Mouse (Mus musculus) stomach, postnatal 0 days (tissue): Measurements from ENCODE around the gene Pmf1.

Experiments used
- CTCF ChIP-seq: IDR thresholded peaks from 2 replicates; pipeline ENCODE4 v1.5.1; 2016; ENCODE audit warnings: antibody characterized with exemption, low read depth, mild to moderate bottlenecking, moderate library complexity
- EP300 ChIP-seq: optimal IDR thresholded peaks from 2 replicates; pipeline ENCODE3; 2016; ENCODE audit warnings: antibody characterized with exemption

DNA sequence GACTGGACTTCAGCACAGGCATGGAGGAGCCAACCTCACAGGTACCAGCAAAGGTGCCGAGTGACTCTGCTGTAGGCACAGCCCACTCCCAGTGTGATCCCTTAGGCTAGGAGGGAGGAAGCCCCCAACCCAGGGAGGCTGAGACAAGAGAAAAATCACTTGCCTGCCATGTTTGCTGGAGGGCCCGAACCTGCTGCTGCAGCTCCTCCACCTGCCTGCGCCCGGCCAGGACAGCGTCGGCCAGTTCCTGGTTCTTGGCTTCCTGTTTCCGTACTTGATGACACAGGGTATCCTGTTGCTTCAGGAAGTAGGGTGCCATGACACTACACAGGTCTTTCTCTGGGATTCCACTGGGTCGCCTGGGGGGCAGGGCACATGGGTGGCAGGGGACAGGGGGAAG, 14.4 kb downstream of the Pmf1 start:
- no peak for TF ChIP-seq CTCF
- no peak for TF ChIP-seq EP300
